Mouse (Mus musculus): Measurements from ENCODE around the gene Parg.
A peak's percentile ranks its signal among the peaks of the same experiment; 100 is the strongest.
"Not testable (repeated sequence)": the region's sequence is repeated elsewhere in the genome, so short reads cannot be mapped to it uniquely, and the experiment has no call there.

The Parg gene

DNA sequence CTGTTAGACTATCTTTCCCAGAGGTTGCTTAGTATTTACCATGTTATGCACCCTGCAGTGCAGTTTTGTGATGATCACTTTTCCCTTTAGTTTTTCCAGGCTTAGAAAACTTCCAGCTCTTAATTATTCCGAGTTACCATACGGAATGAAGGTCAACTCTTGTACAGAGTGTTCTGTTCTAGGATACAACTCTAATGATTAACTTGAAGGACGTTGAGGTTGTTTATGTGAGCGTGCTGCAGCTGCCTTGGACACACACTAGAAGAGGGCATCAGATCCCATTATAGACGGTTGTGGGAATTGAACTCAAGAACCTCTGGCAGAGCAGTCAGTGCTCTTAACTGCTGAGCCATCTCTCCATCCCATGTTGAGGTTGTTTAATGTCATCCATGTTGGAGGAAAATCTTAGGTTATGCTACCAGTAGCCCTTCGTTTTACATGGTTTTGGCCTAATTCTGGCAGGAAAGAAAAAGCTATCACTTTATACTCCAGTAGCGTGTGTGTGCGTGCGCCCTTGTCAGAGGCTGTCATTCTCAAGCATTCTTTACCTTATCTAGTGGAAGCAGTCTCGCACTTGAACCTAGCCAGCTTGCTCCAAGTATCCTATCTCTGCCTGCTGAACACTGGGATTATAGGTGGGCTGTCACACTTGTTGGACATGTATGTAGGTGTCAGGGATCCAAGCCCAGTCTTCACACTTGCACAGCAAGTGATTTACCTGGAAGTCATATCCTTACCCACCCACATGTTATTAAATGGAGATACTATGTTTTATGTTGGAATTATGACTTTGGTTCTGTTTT lies 22.2 kb upstream of the Parg start:
- DNase-seq (ENCODE audit: low spot score): no peak

DNA sequence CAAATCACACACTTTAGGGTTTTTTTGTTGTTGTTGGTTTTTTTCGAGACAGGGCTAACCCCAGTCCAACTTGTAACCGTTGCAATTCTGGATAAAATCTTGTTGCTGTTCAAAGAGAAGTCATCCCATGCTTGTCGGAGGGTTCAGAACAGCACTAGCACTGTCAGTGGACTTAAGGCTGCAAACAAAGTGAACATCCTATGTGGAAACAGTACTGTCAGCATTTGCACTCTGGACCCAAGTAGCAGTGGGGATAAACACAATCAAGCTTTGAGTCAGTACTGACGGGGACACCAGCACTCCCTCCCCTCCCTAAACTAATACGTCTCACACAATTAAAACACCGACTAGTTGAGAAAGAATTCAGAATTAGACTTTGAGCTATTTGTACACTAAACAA lies 20.9 kb upstream of the Parg start:
- no peak for DNase-seq (ENCODE audit: low spot score)

GRCm38 (mm10) chr14:32183846-32184245 lies 17.9 kb upstream of the Parg start:
- DNase-seq (ENCODE audit: low spot score): no peak

GRCm38 (mm10) chr14:32190627-32191391 lies 10.9 kb upstream of the Parg start:
- DNase-seq (ENCODE audit: low spot score): no peak

- no peak for DNase-seq (ENCODE audit: low spot score)
These were observed 9.8 kb upstream of the Parg start for GRCm38 (mm10) chr14:32191926-32192325.

DNA sequence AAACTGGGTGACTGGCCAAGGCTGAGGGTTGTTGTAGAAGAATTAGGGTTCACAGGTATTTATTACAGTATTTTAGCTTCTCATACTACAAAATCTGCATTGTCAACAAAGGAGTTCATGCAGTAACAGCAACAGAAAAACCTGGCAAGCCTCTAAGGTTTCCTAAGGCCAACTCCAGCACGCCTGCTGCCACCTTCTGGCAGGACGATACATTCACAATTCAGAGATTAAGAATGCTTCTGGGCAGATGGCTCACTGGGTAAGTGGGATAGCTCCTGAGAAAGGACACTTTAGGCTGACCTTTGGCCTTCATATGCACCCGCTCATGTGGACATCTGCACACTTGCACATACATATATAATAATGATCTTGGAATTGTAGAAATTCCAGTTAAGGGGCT lies 9.3 kb upstream of the Parg start:
- DNase-seq (ENCODE audit: low spot score): peak; percentile 63

DNA sequence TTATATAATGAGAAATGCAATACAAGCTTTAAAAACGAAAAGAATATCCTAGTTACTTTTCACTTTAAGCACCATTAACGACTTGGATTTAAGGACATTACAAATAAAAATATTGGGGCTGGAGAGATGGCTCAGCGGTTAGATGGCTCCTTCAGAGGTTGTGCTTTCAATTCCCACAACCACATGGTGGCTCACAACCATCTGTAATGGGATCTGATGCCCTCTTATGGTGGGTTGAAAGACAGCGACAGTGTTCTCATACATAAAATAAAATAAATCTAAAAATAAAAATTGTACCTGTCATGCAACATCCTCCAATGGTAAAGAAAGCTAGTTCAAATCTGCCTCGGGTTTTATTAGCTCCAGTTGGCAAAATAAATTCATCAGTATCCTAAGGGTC lies 8.2 kb upstream of the Parg start:
- not testable (repeated sequence) for DNase-seq (ENCODE audit: low spot score)

GRCm38 (mm10) chr14:32201354-32201753 lies 395 bp upstream of the Parg start:
- DNase-seq (ENCODE audit: low spot score): peak; percentile 5

GRCm38 (mm10) chr14:32226601-32227000 lies 24.9 kb downstream of the Parg start:
- DNase-seq (ENCODE audit: low spot score): no peak

GRCm38 (mm10) chr14:32228996-32229395 lies 27.2 kb downstream of the Parg start:
- peak; percentile 29 for DNase-seq (ENCODE audit: low spot score)

- DNase-seq (ENCODE audit: low spot score): no peak
These were observed 40.7 kb downstream of the Parg start for GRCm38 (mm10) chr14:32242401-32242800.

GRCm38 (mm10) chr14:32246019-32246418 lies 44.3 kb downstream of the Parg start:
- DNase-seq (ENCODE audit: low spot score): no peak

DNA sequence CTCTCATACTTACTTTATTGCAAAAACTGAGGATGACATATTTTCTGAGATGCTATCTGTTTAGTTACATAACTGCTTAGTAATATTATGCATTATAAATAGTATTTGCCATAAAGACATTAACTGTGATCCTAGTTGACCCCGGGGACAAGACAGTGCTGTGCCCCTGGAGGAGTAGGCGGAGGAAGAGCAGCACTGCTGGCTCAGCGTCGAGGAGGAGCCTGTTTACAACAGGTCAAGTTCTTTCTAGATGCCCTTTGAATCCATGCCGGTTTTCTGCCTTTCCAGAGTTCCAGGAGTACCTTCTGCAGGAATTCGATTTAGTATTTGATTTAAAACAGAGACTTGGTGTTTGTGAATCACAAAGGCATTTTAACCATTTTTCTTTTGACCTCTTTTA lies 47.9 kb downstream of the Parg start:
- DNase-seq (ENCODE audit: low spot score): no peak

GRCm38 (mm10) chr14:32260830-32261229 lies 59.1 kb downstream of the Parg start:
- DNase-seq (ENCODE audit: low spot score): peak; percentile 7

- peak; percentile 19 for DNase-seq (ENCODE audit: low spot score)
These were observed 60.0 kb downstream of the Parg start for GRCm38 (mm10) chr14:32261741-32262140.

GRCm38 (mm10) chr14:32268999-32269398 lies 67.2 kb downstream of the Parg start:
- DNase-seq (ENCODE audit: low spot score): no peak

DNA sequence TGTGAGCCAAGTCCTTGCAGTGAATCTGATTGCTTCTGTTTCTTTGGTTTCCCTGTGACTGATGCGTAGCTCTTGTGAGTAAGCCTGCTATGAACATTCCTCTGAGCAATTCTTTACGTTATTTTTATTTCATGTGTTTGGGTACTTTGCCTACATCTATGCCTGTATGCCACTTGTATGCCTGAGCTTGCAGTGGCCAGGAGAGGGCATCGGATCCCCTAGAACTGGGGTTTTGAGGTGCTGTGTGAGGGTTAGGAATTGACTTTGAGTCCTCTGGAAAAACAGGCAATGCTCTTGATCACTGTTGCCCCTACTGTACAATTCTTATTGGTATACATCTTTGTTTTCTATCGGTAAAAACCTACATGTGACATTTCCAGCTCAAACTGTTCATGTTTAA lies 67.8 kb downstream of the Parg start:
- no peak for DNase-seq (ENCODE audit: low spot score)

DNA sequence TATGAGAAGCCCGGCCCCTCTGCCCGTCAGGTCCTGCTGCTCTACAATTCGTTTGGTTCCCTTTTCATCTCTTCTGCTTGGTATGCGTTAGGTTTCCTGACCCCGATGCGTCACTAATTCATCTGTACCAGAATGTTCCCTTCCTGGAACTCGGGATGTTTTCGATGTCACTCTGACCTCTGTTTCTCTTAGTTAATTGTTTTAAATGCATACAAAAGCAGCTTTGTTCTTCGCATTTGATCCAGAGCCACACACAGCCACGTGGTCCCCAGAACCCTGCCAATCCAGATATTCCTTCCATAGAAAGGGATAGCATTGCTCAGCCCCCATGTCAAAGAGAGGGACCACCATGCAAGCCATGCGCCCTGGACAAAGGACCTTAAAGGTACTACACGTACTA lies 99.9 kb downstream of the Parg start:
- no peak for DNase-seq (ENCODE audit: low spot score)

DNA sequence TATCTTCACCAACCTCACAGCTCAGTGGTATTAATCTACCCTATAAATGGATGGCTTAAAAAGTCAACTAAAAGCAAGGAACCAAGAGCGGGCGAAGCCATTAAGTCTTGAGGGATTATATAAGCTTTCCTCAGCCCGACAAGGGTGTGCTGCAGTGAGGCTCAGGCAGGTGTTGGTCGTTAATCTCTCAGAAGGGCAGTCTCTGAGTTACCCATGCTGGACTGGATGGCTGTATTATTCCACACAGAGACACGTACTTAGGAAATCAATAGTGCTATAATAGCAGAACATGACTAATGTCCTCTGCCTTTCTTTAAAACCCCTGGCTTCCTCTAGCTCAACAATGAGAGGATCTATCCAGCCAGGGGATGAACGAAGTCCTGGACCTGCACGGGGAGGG lies 100.7 kb downstream of the Parg start:
- DNase-seq (ENCODE audit: low spot score): no peak

GRCm38 (mm10) chr14:32304921-32305320 lies 103.2 kb downstream of the Parg start:
- no peak for DNase-seq (ENCODE audit: low spot score)

- peak; percentile 32 for DNase-seq (ENCODE audit: low spot score)
These were observed 108.1 kb downstream of the Parg start for GRCm38 (mm10) chr14:32309876-32310275.

- no peak for DNase-seq (ENCODE audit: low spot score)
These were observed 109.8 kb downstream of the Parg start for GRCm38 (mm10) chr14:32311381-32312035.

GRCm38 (mm10) chr14:32317822-32318221 lies 116.1 kb downstream of the Parg start:
- no peak for DNase-seq (ENCODE audit: low spot score)
